Mouse (Mus musculus): Measurements from ENCODE around the gene Rpl5. TPM values are rescaled to one million over a fixed set of nuclear protein-coding genes. Genes with fewer than 3 reads are reported as not detected.
A peak's percentile ranks its signal among the peaks of the same experiment; 100 is the strongest.

Rpl5 gene
- polyA plus RNA-seq, 1 experiment, result 161 TPM

DNA sequence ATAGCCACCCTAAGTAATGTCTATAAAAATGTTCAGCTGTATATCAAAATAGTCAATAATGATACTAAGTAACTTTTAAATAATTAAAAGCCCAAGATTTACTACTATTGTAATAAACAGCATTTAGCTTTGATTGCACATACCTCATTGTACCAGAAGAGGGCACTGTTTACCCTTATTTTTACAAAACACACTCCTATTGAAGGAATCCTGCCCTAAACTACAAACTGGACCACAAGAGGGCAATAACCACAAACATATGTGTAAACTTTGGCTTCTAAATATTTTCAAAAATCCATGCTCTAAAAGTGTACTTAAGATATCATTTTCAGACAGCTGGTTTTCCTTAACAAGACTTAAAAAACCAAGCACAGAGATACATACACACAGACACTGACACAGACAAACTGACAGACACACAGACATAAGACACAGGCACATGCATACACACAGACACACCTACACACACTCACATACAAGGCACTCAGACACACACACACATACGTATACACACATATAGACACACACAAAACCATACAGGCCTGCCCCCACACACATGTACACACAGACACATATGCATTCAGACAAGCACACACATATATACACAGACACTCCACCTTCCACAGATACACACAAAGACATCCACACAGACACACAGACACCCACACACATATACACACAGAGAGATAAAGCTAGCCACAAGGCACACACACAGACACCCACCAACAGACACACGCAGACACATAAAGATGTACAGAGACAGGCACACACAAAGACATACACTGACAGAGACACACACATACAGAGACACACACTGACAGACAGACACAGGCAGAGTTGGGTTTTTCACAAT is 21.3 kb downstream of the Rpl5 start:
- TF ChIP-seq CTCF (IDR thresholded peaks at IDR 0.05; ENCODE audit: control insufficient read depth, insufficient read depth, insufficient read length) (peak; percentile 17), USF1 (IDR thresholded peaks at IDR 0.05; ENCODE audit: low read depth) (no peak), FOSL1 (IDR thresholded peaks at IDR 0.05; ENCODE audit: insufficient read depth, low read length, poor library complexity, severe bottlenecking) (no peak)
- Histone ChIP-seq H3K4me3 (ENCODE audit: insufficient read depth, poor library complexity, severe bottlenecking) (no peak overlapping the region), H3K36me3 (ENCODE audit: control insufficient read depth, insufficient read depth) (no peaks in the 10 kb centered on the region), H3K79me2 (ENCODE audit: control insufficient read depth, insufficient read depth) (no peaks in the 10 kb centered on the region), H3ac (ENCODE audit: control insufficient read depth, insufficient read length, low read depth) (no peak overlapping the region), H3K27me3 (ENCODE audit: control insufficient read depth, insufficient read depth, insufficient read length) (no peaks in the 10 kb centered on the region), H3K79me3 (ENCODE audit: low read depth) (no peaks in the 10 kb centered on the region)

DNA sequence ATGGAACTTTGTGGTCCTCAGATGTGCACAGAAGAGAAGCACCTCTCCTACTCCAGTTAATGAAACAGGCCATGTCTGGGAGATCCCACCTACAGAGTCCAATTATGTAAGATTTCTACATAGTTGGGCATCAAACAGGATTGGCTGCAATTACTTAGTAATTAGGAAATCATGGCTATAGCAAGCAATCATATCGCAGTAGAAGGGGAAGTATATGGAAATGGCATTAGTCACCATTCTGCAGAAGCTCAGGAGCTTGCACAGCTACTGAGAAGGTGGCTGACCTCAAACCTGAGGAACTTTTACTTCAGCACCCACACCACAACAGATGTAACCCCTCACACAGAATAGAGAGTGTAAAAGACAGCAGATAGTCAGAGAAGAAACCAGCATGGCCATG is 22.5 kb downstream of the Rpl5 start:
- Histone ChIP-seq H3K27me3 (ENCODE audit: control insufficient read depth, insufficient read depth, insufficient read length) (no peaks in the 10 kb centered on the region), H3K4me3 (ENCODE audit: insufficient read depth, poor library complexity, severe bottlenecking) (no peak overlapping the region), H3K79me3 (ENCODE audit: low read depth) (no peaks in the 10 kb centered on the region), H3ac (ENCODE audit: control insufficient read depth, insufficient read length, low read depth) (no peak overlapping the region), H3K79me2 (ENCODE audit: control insufficient read depth, insufficient read depth) (no peaks in the 10 kb centered on the region), H3K36me3 (ENCODE audit: control insufficient read depth, insufficient read depth) (no peaks in the 10 kb centered on the region)
- TF ChIP-seq USF1 (IDR thresholded peaks at IDR 0.05; ENCODE audit: low read depth) (no peak), FOSL1 (IDR thresholded peaks at IDR 0.05; ENCODE audit: insufficient read depth, low read length, poor library complexity, severe bottlenecking) (no peak), MAX (IDR thresholded peaks at IDR 0.05) (no peak), MYOG (IDR thresholded peaks at IDR 0.05; ENCODE audit: control insufficient read depth, extremely low read depth, insufficient read length) (no peak), MYOD1 (IDR thresholded peaks at IDR 0.05; ENCODE audit: control insufficient read depth, insufficient read length, low read depth) (no peak), CEBPB (IDR thresholded peaks at IDR 0.05; ENCODE audit: low read depth) (no peak), CTCF (IDR thresholded peaks at IDR 0.05; ENCODE audit: control insufficient read depth, insufficient read depth, insufficient read length) (no peak)

DNA sequence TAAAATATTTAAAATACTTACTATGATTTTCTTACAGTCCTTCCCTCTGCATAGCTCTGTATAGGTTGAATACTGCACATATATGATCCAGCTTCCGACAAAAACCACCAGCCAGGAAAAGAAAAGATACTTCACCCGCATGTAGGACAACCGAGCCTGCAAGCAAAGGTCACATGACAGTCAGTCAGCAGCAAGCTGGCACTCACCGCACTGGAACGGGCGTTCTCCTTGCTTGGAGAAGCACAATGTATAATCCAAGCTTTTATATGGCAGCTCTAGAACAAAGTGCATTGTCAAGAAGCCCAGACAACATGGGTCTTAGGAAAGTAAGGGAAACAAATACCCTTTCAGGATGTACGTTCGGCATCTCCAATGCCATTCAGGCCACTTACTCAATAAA is 24.3 kb downstream of the Rpl5 start:
- Histone ChIP-seq H3ac (ENCODE audit: control insufficient read depth, insufficient read length, low read depth) (no peak overlapping the region), H3K36me3 (ENCODE audit: control insufficient read depth, insufficient read depth) (no peaks in the 10 kb centered on the region), H3K79me2 (ENCODE audit: control insufficient read depth, insufficient read depth) (no peaks in the 10 kb centered on the region), H3K4me3 (ENCODE audit: insufficient read depth, poor library complexity, severe bottlenecking) (no peak overlapping the region), H3K27me3 (ENCODE audit: control insufficient read depth, insufficient read depth, insufficient read length) (no peaks in the 10 kb centered on the region), H3K79me3 (ENCODE audit: low read depth) (no peaks in the 10 kb centered on the region)
- TF ChIP-seq USF1 (IDR thresholded peaks at IDR 0.05; ENCODE audit: low read depth) (no peak), MYOD1 (IDR thresholded peaks at IDR 0.05; ENCODE audit: control insufficient read depth, insufficient read length, low read depth) (no peak), MAX (IDR thresholded peaks at IDR 0.05) (no peak), FOSL1 (IDR thresholded peaks at IDR 0.05; ENCODE audit: insufficient read depth, low read length, poor library complexity, severe bottlenecking) (no peak), MYOG (IDR thresholded peaks at IDR 0.05; ENCODE audit: control insufficient read depth, extremely low read depth, insufficient read length) (no peak), CTCF (IDR thresholded peaks at IDR 0.05; ENCODE audit: control insufficient read depth, insufficient read depth, insufficient read length) (no peak), CEBPB (IDR thresholded peaks at IDR 0.05; ENCODE audit: low read depth) (no peak)

DNA sequence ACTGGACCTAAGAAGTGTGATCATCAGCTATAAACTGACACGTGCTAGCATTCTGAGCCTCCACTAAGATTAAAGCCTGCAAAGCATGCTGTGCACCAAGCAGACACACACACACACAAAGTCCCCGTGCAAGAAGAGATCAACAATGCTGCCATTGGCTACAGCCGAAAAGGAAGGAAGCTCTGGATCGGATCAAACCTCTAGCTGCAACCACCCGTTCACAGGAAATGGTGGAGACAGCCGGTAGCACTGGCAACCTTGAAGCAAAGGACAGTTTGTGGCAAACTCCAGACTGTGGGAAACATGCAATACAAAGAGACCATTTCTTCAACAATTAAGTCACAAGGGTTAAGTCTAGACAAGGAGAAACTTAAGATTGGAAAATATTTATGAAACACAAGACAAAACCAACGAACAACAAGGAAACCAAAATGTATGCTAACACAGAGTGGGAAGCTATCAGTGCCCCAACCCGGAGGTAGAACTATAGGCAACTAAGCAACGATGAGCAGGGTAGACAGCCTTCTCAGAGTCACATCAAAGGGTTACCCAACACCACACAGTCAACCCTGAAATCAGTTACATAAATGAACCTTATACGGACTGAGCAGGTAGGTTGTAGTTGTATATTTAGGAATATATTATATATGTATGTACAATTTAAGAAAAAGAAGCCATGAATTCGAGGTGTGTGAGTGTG is 26.4 kb downstream of the Rpl5 start:
- H3K4me3 ChIP-seq (ENCODE audit: insufficient read depth, poor library complexity, severe bottlenecking), result no peak overlapping the region
- H3ac ChIP-seq (ENCODE audit: control insufficient read depth, insufficient read length, low read depth), result no peak overlapping the region
- H3K79me3 ChIP-seq (ENCODE audit: low read depth), result no peaks in the 10 kb centered on the region
- H3K79me2 ChIP-seq (ENCODE audit: control insufficient read depth, insufficient read depth), result no peaks in the 10 kb centered on the region
- H3K27me3 ChIP-seq (ENCODE audit: control insufficient read depth, insufficient read depth, insufficient read length), result no peaks in the 10 kb centered on the region
- no peak for TF ChIP-seq CEBPB (IDR thresholded peaks at IDR 0.05; ENCODE audit: low read depth)
- TF ChIP-seq FOSL1 (IDR thresholded peaks at IDR 0.05; ENCODE audit: insufficient read depth, low read length, poor library complexity, severe bottlenecking), result no peak
- no peak for TF ChIP-seq MYOG (IDR thresholded peaks at IDR 0.05; ENCODE audit: control insufficient read depth, extremely low read depth, insufficient read length)
- TF ChIP-seq CTCF (IDR thresholded peaks at IDR 0.05; ENCODE audit: control insufficient read depth, insufficient read depth, insufficient read length), result no peak
- no peak for TF ChIP-seq USF1 (IDR thresholded peaks at IDR 0.05; ENCODE audit: low read depth)
- no peaks in the 10 kb centered on the region for H3K36me3 ChIP-seq (ENCODE audit: control insufficient read depth, insufficient read depth)

DNA sequence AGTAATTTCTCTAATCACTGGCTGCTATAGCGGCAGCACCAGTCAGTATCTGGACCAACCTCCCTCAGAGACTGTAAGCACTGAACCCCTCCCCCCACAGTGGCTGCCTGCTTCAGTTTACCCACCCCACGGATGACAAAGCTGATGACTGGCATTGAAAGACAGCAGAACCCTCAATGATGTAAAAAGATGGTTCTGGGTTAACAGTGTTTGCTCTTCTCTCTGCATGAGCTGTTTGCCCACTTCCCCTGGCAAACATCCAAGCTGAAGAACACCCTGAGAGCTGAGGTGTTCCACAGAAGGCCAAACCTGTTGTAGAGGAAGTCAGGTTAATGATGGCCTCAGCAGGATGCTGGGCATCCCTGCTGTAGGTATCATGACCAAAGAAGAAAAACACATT is 32.3 kb downstream of the Rpl5 start:
- TF ChIP-seq USF1 (IDR thresholded peaks at IDR 0.05; ENCODE audit: low read depth), result no peak
- TF ChIP-seq MYOG (IDR thresholded peaks at IDR 0.05; ENCODE audit: control insufficient read depth, extremely low read depth, insufficient read length), result no peak
- TF ChIP-seq CEBPB (IDR thresholded peaks at IDR 0.05; ENCODE audit: low read depth), result no peak
- TF ChIP-seq FOSL1 (IDR thresholded peaks at IDR 0.05; ENCODE audit: insufficient read depth, low read length, poor library complexity, severe bottlenecking), result no peak
- no peak for TF ChIP-seq MYOD1 (IDR thresholded peaks at IDR 0.05; ENCODE audit: control insufficient read depth, insufficient read length, low read depth)
- TF ChIP-seq MAX (IDR thresholded peaks at IDR 0.05), result no peak
- TF ChIP-seq CTCF (IDR thresholded peaks at IDR 0.05; ENCODE audit: control insufficient read depth, insufficient read depth, insufficient read length), result no peak
- no peaks in the 10 kb centered on the region for H3K79me2 ChIP-seq (ENCODE audit: control insufficient read depth, insufficient read depth)

More for the DNA sequence above, 32.3 kb downstream of the Rpl5 start:
- Histone ChIP-seq H3K27me3 (ENCODE audit: control insufficient read depth, insufficient read depth, insufficient read length) (no peaks in the 10 kb centered on the region), H3K79me3 (ENCODE audit: low read depth) (peaks cover 2% of the 10 kb centered on the region), H3K4me3 (ENCODE audit: insufficient read depth, poor library complexity, severe bottlenecking) (no peak overlapping the region), H3K36me3 (ENCODE audit: control insufficient read depth, insufficient read depth) (no peaks in the 10 kb centered on the region), H3ac (ENCODE audit: control insufficient read depth, insufficient read length, low read depth) (no peak overlapping the region)
